Mouse (Mus musculus) liver, embryonic 16.5 days (tissue): ENCODE measurements at regions not wholly inside any gene's neighbourhood (a gene's known extent, or its start where the extent isn't known, plus 50 kb on each side); places are given as distances from the start of the nearest gene placed in this dataset.

Experiments
- ATAC-seq: fragments of 200-750 bp; cut with Nextera tagmentation; 2 replicates; pipeline ENCODE4 v1.8.0; 2017; ENCODE audit warnings: low read depth, mild to moderate bottlenecking, moderate number of reproducible peaks, moderate library complexity
- H3K27ac ChIP-seq: fragments of 300-500 bp; sonication (generic); 2 replicates; pipeline ENCODE4 v1.5.1; 2014; ENCODE audit warnings: mild to moderate bottlenecking, low read length
- H3K27me3 ChIP-seq: fragments of 300-500 bp; sonication (generic); 2 replicates; pipeline ENCODE4 v1.6.1; 2014; ENCODE audit warnings: low read depth, low read length, mixed read lengths; ENCODE audit not compliant: control insufficient read depth, insufficient read depth
- H3K36me3 ChIP-seq: fragments of 300-500 bp; sonication (generic); 2 replicates; pipeline ENCODE4 v1.6.1; 2014; ENCODE audit warnings: mild to moderate bottlenecking; ENCODE audit not compliant: control insufficient read depth, insufficient read depth
- H3K4me1 ChIP-seq: fragments of 300-500 bp; sonication (generic); 2 replicates; pipeline ENCODE4 v1.6.1; 2014; ENCODE audit warnings: low read depth, low read length, mixed read lengths; ENCODE audit not compliant: control insufficient read depth
- H3K4me2 ChIP-seq: fragments of 300-500 bp; sonication (generic); 2 replicates; pipeline ENCODE4 v1.6.1; 2014; ENCODE audit warnings: low read depth, low read length, mixed read lengths
- H3K4me3 ChIP-seq: fragments of 300-500 bp; sonication (generic); 2 replicates; pipeline ENCODE4 v1.5.1; 2014; ENCODE audit warnings: low read depth, mild to moderate bottlenecking, low read length
- H3K9ac ChIP-seq: fragments of 300-500 bp; sonication (generic); 2 replicates; pipeline ENCODE4 v1.6.1; 2014; ENCODE audit warnings: low read depth, low read length
- H3K9me3 ChIP-seq: fragments of 300-500 bp; sonication (generic); replicated peaks from 2 replicates; pipeline ENCODE4 v1.6.1; 2016; ENCODE audit warnings: low read length; ENCODE audit not compliant: control insufficient read depth
- WGBS: fragments of 180-500 bp; shearing (Covaris S2); extraction: QIAGEN DNeasy Blood & Tissue Kit; methylation state at CpG from one replicate; pipeline ENCODE4 v1.1.7; 2014; ENCODE audit not compliant: insufficient replicate concordance; 5-methylcytosine and 5-hydroxymethylcytosine counted together

- H3K9me3 ChIP-seq: no peaks in the 10 kb centered on the region
- 31% methylated on average over 3 of the region's 3 CpGs for WGBS
- H3K4me1 ChIP-seq: no peaks in the 10 kb centered on the region; the same call in 1 of the 2 replicates
- ATAC-seq: peak; percentile 81
- H3K4me3 ChIP-seq: no peak overlapping the region
- H3K27me3 ChIP-seq: no peaks in the 10 kb centered on the region
- H3K27ac ChIP-seq: no peak overlapping the region
- H3K36me3 ChIP-seq: no peaks in the 10 kb centered on the region
- H3K4me2 ChIP-seq: no peak overlapping the region
- no peak overlapping the region for H3K9ac ChIP-seq
These were observed 56.5 kb downstream of the Otud1 start for GRCm38 (mm10) chr2:19714025-19714424.

- Histone ChIP-seq H3K4me3 (no peak overlapping the region), H3K27me3 (no peaks in the 10 kb centered on the region), H3K9me3 (no peaks in the 10 kb centered on the region), H3K4me1 (no peaks in the 10 kb centered on the region; the same call in 1 of the 2 replicates), H3K36me3 (no peaks in the 10 kb centered on the region), H3K4me2 (peak overlapping the region; percentile 43), H3K9ac (no peak overlapping the region), H3K27ac (no peak overlapping the region)
- peak; percentile 66 for ATAC-seq
- WGBS: 17% methylated on average over 11 of the region's 11 CpGs
These were observed 58.1 kb downstream of the Otud1 start for GRCm38 (mm10) chr2:19715564-19716238.

GRCm38 (mm10) chr2:19716388-19716787 is 58.8 kb downstream of the Otud1 start:
- no peak overlapping the region for H3K9ac ChIP-seq
- H3K36me3 ChIP-seq: no peaks in the 10 kb centered on the region
- no peaks in the 10 kb centered on the region for H3K27me3 ChIP-seq
- no peak overlapping the region for H3K4me3 ChIP-seq
- no peak overlapping the region for H3K4me2 ChIP-seq
- WGBS: 70% methylated on average over 5 of the region's 5 CpGs
- H3K4me1 ChIP-seq: no peaks in the 10 kb centered on the region; the same call in 1 of the 2 replicates
- H3K9me3 ChIP-seq: no peaks in the 10 kb centered on the region
- no peak overlapping the region for H3K27ac ChIP-seq
- no peak for ATAC-seq

- Histone ChIP-seq H3K27me3 (no peaks in the 10 kb centered on the region), H3K9me3 (no peaks in the 10 kb centered on the region), H3K4me3 (no peak overlapping the region), H3K36me3 (no peaks in the 10 kb centered on the region), H3K9ac (no peak overlapping the region), H3K27ac (no peak overlapping the region), H3K4me2 (no peak overlapping the region), H3K4me1 (no peaks in the 10 kb centered on the region)
- peak; percentile 53; the same call in 1 of the 2 replicates for ATAC-seq
- 43% methylated on average over 6 of the region's 6 CpGs for WGBS
These were observed 68.5 kb downstream of the Otud1 start for GRCm38 (mm10) chr2:19726085-19726484.

DNA sequence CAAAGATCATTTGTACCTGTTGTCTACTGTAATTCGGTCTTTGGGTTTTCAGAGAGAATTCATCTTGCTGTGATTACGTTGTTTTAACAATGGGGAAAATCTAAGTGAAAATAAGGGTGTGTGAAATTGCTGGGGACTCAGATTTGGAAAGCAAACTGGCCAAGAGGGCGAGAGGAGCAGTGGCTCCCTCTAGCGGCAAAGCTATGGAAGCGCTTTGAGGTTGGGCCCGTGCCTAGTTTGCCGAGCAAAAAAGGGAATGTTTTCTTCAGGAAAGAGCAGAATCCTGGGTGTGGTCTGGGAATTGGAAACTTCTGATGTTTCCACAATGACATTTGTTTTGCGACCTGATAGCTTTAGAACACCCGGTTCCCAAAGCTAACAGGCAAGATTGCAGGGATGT is 69.4 kb downstream of the Otud1 start:
- no peak for ATAC-seq
- WGBS: 8% methylated on average over 9 of the region's 9 CpGs

DNA sequence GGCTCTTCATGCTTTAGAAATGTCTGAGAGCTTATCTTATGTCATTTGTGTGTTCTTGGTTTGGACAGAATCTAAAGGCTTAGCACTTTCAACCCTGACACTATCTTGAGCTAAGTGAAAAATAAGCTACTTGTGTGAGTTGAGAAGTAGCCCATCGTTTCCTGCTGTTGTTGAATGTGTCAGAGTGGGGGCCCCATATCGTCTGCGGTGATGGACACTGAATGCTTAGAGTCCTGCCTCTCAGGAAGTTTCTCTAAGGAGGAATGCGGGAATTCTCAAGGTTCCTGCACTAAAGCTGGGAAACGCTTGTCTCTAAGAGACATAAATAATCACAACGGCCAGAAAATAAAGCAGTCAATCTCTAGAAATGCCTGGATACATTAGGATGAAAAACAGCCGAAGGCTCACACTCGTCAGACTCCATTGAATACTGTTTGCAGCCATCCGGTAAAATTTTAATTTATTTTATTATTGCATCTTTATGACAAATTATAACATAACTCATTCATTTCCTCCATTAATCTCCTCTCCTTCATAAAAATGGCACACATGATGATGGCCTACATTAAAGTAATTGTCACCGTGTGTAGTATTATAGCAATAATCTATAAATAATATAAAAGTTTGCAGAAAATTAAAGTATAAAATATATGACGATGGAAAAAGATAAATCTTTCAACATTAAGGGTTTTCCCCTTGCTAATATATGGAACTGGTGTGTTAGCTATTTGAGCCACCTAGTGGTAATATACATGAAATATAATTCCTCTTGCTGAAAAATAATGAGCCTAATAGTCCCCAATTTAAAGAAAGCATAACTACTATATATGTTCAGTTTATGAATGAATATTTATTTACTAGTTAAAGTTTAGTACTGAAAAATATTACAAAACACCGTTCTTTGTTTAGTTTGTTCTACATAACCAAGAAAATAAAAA is 75.6 kb downstream of the Otud1 start:
- no peak for ATAC-seq

More for the DNA sequence above, 69.4 kb downstream of the Otud1 start:
- no peak overlapping the region for H3K9ac ChIP-seq
- no peak overlapping the region for H3K27ac ChIP-seq
- H3K4me3 ChIP-seq: no peak overlapping the region
- H3K9me3 ChIP-seq: no peaks in the 10 kb centered on the region
- H3K27me3 ChIP-seq: no peaks in the 10 kb centered on the region
- no peaks in the 10 kb centered on the region for H3K4me1 ChIP-seq
- no peaks in the 10 kb centered on the region for H3K36me3 ChIP-seq
- no peak overlapping the region for H3K4me2 ChIP-seq

GRCm38 (mm10) chr2:19734164-19734870 is 76.8 kb downstream of the Otud1 start:
- Histone ChIP-seq H3K4me2 (no peak overlapping the region), H3K4me3 (no peak overlapping the region), H3K27ac (no peak overlapping the region), H3K4me1 (no peaks in the 10 kb centered on the region), H3K9ac (no peak overlapping the region), H3K9me3 (no peaks in the 10 kb centered on the region), H3K27me3 (no peaks in the 10 kb centered on the region), H3K36me3 (no peaks in the 10 kb centered on the region)
- ATAC-seq: no peak
- 41% methylated on average over 12 of the region's 12 CpGs for WGBS

More for the DNA sequence above, 75.6 kb downstream of the Otud1 start:
- Histone ChIP-seq H3K9ac (no peak overlapping the region), H3K4me2 (no peak overlapping the region), H3K4me3 (no peak overlapping the region), H3K27ac (no peak overlapping the region), H3K4me1 (no peaks in the 10 kb centered on the region), H3K36me3 (no peaks in the 10 kb centered on the region), H3K27me3 (no peaks in the 10 kb centered on the region), H3K9me3 (no peaks in the 10 kb centered on the region)
- WGBS: 43% methylated on average over 12 of the region's 12 CpGs

GRCm38 (mm10) chr2:19741508-19741907 is 84.0 kb downstream of the Otud1 start:
- no peak overlapping the region for H3K27ac ChIP-seq
- H3K4me2 ChIP-seq: no peak overlapping the region
- no peak overlapping the region for H3K4me3 ChIP-seq
- no peak overlapping the region for H3K9ac ChIP-seq
- no peaks in the 10 kb centered on the region for H3K4me1 ChIP-seq
- ATAC-seq: no peak
- no peaks in the 10 kb centered on the region for H3K36me3 ChIP-seq
- H3K27me3 ChIP-seq: no peaks in the 10 kb centered on the region
- H3K9me3 ChIP-seq: no peaks in the 10 kb centered on the region
